Mouse (Mus musculus) MEL (cell line): ENCODE measurements around the gene Mex3a. TPM values are rescaled to one million over a fixed set of nuclear protein-coding genes. Genes with fewer than 3 reads are reported as not detected.

ENCODE experiments used
- DNase-seq: peaks from one replicate; pipeline ENCODE4 v3.0.0; 2011; ENCODE audit warnings: low read depth, low spot score
- H3K27ac ChIP-seq: 2 replicates; pipeline ENCODE4 v1.5.1; 2012; ENCODE audit warnings: low read depth, mild to moderate bottlenecking, control low read depth, low read length, moderate library complexity; ENCODE audit not compliant: control insufficient read depth
- H3K27me3 ChIP-seq, 2 experiments: fragments of 150-350 bp in 1 of 2; sonication (generic) in 1 of 2; 2 replicates each; pipeline ENCODE4 v1.6.1; 2012; ENCODE audit warnings: low read length in 2 of 2, mild to moderate bottlenecking in 2 of 2, improper control_type of control experiment in 1 of 2, moderate library complexity in 1 of 2; ENCODE audit not compliant: insufficient read depth in 2 of 2, control insufficient read depth in 1 of 2
- H3K36me3 ChIP-seq, 2 experiments: 2 replicates each; pipeline ENCODE4 v1.6.1; 2012 to 2014; ENCODE audit warnings: low read length in 2 of 2, improper control_type of control experiment in 1 of 2, inconsistent platforms in 1 of 2, mild to moderate bottlenecking in 1 of 2; ENCODE audit not compliant: insufficient read depth in 2 of 2, control insufficient read depth in 1 of 2
- H3K4me1 ChIP-seq, 2 experiments: fragments of 150-350 bp in 1 of 2; sonication (generic) in 1 of 2; 2 replicates each; pipeline ENCODE4 v1.6.1; 2012; ENCODE audit warnings: low read length in 2 of 2, improper control_type of control experiment in 1 of 2, mild to moderate bottlenecking in 1 of 2; ENCODE audit not compliant: insufficient read depth in 2 of 2, control insufficient read depth in 1 of 2
- H3K4me3 ChIP-seq, 2 experiments: fragments of 150-350 bp in 1 of 2; sonication (generic) in 1 of 2; 2 replicates each; pipeline ENCODE4 v1.5.1; 2012; ENCODE audit warnings: low read depth in 2 of 2, low read length in 2 of 2, mild to moderate bottlenecking in 2 of 2, moderate library complexity in 2 of 2, control low read depth in 1 of 2, improper control_type of control experiment in 1 of 2; ENCODE audit not compliant: control insufficient read depth in 1 of 2, insufficient read depth in 1 of 2
- H3K79me2 ChIP-seq: 2 replicates; pipeline ENCODE4 v1.6.1; 2012; ENCODE audit warnings: mild to moderate bottlenecking, low read length, moderate library complexity; ENCODE audit not compliant: control insufficient read depth, poor library complexity, insufficient read depth
- H3K9ac ChIP-seq: 2 replicates; pipeline ENCODE4 v1.6.1; 2012; ENCODE audit warnings: low read depth, mild to moderate bottlenecking, control low read depth, low read length, moderate library complexity; ENCODE audit not compliant: control insufficient read depth, poor library complexity, severe bottlenecking
- H3K9me3 ChIP-seq: fragments of 150-350 bp; sonication (generic); replicated peaks from 2 replicates; pipeline ENCODE4 v1.6.1; 2012; ENCODE audit warnings: mild to moderate bottlenecking, low read length, improper control_type of control experiment, moderate library complexity; ENCODE audit not compliant: insufficient read depth
- CHD1 ChIP-seq: IDR thresholded peaks from 2 replicates; pipeline ENCODE4 v1.6.1; 2012; ENCODE audit warnings: low read depth, mild to moderate bottlenecking, inconsistent platforms, low read length, improper control_type of control experiment
- ETS1 ChIP-seq: IDR thresholded peaks from 2 replicates; pipeline ENCODE4 v1.6.1; 2012; ENCODE audit warnings: low read depth, mild to moderate bottlenecking, inconsistent platforms, low read length, improper control_type of control experiment, moderate library complexity
- GABPA ChIP-seq: IDR thresholded peaks from 2 replicates; pipeline ENCODE4 v1.6.1; 2012; ENCODE audit warnings: low read depth, mild to moderate bottlenecking, inconsistent platforms, low read length, improper control_type of control experiment, moderate library complexity
- GATA1 ChIP-seq: IDR thresholded peaks from 2 replicates; pipeline ENCODE4 v1.6.1; 2011; ENCODE audit warnings: low read depth, low read length, improper control_type of control experiment
- HCFC1 ChIP-seq: IDR thresholded peaks from 2 replicates; pipeline ENCODE4 v1.6.1; 2012; ENCODE audit warnings: low read depth, mild to moderate bottlenecking, inconsistent platforms, low read length, improper control_type of control experiment, moderate library complexity
- JUND ChIP-seq: IDR thresholded peaks from 2 replicates; pipeline ENCODE4 v1.6.1; 2011; ENCODE audit warnings: low read depth, mild to moderate bottlenecking, improper control_type of control experiment, low read length
- MAZ ChIP-seq: IDR thresholded peaks from 2 replicates; pipeline ENCODE4 v1.6.1; 2012; ENCODE audit warnings: low read depth, mild to moderate bottlenecking, inconsistent platforms, low read length, improper control_type of control experiment
- MEF2A ChIP-seq: IDR thresholded peaks from 2 replicates; pipeline ENCODE4 v1.6.1; 2014; ENCODE audit warnings: low read depth, mild to moderate bottlenecking, inconsistent platforms, low read length, improper control_type of control experiment; ENCODE audit not compliant: poor library complexity, insufficient replicate concordance, severe bottlenecking; ENCODE audit errors: extremely low read depth
- MXI1 ChIP-seq: IDR thresholded peaks from 2 replicates; pipeline ENCODE4 v1.6.1; 2011; ENCODE audit warnings: mild to moderate bottlenecking, low read depth, low read length, improper control_type of control experiment
- MYB ChIP-seq: IDR thresholded peaks from 2 replicates; pipeline ENCODE4 v1.6.1; 2011; ENCODE audit warnings: mild to moderate bottlenecking, low read depth, low read length, improper control_type of control experiment
- MYC ChIP-seq: IDR thresholded peaks from 2 replicates; pipeline ENCODE4 v1.6.1; 2011; ENCODE audit warnings: low read depth, mild to moderate bottlenecking, low read length, improper control_type of control experiment, moderate library complexity
- POLR2A ChIP-seq, 2 experiments: IDR thresholded peaks; 2 replicates each; pipeline ENCODE4 v1.6.1; 2011 to 2012; ENCODE audit warnings: low read length in 2 of 2, mild to moderate bottlenecking in 2 of 2, control low read depth in 1 of 2, improper control_type of control experiment in 1 of 2, low read depth in 1 of 2, moderate library complexity in 1 of 2; ENCODE audit not compliant: control insufficient read depth in 1 of 2, insufficient read depth in 1 of 2, poor library complexity in 1 of 2
- POLR2AphosphoS5 ChIP-seq: IDR thresholded peaks from 2 replicates; pipeline ENCODE4 v1.6.1; 2012; ENCODE audit warnings: low read depth, borderline replicate concordance, mild to moderate bottlenecking, inconsistent platforms, low read length, moderate library complexity, mixed read lengths
- RAD21 ChIP-seq: IDR thresholded peaks from 2 replicates; pipeline ENCODE4 v1.6.1; 2011; ENCODE audit warnings: mild to moderate bottlenecking, low read depth, low read length, improper control_type of control experiment
- RCOR1 ChIP-seq: IDR thresholded peaks from 2 replicates; pipeline ENCODE4 v1.6.1; 2012; ENCODE audit warnings: low read depth, mild to moderate bottlenecking, inconsistent platforms, low read length, improper control_type of control experiment
- SIN3A ChIP-seq: IDR thresholded peaks from 2 replicates; pipeline ENCODE4 v1.6.1; 2012; ENCODE audit warnings: low read length, improper control_type of control experiment, inconsistent platforms
- SMC3 ChIP-seq: IDR thresholded peaks from 2 replicates; pipeline ENCODE4 v1.6.1; 2011; ENCODE audit warnings: low read depth, low read length, improper control_type of control experiment
- UBTF ChIP-seq: IDR thresholded peaks from 2 replicates; pipeline ENCODE4 v1.6.1; 2012; ENCODE audit warnings: low read depth, mild to moderate bottlenecking, inconsistent platforms, low read length, improper control_type of control experiment, moderate library complexity, borderline replicate concordance; ENCODE audit not compliant: insufficient read depth
- polyA plus RNA-seq, 2 experiments: library from polyadenylated mRNA; stranded (reverse) in 1 of 2; unstranded in 1 of 2; fragments of >175 nt in 1 of 2; fragments of >200 nt in 1 of 2; gene quantifications; 2 replicates each; pipeline versions ENCODE4 v1.2.1 to v1.2.4; 2012; ENCODE audit warnings: low replicate concordance in 2 of 2, low read depth in 1 of 2; ENCODE audit not compliant: insufficient read length in 2 of 2, insufficient read depth in 1 of 2, missing spikeins in 1 of 2
- total RNA-seq: library from RNA; depleted of rRNA; stranded (reverse); fragments of 300-350 nt; gene quantifications from 2 replicates; pipeline ENCODE4 v1.2.3, GENCODE M21; 2012

Mex3a gene
- total and polyA plus RNA-seq, 3 experiments: 5.5 to 10.1 TPM; not detected in 1

- DNase-seq: no peak
- Histone ChIP-seq H3K4me3 (no peak overlapping the region), H3K27ac (no peak overlapping the region), H3K79me2 (no peaks in the 10 kb centered on the region; the same call in 1 of the 2 replicates), H3K9ac (no peak overlapping the region), H3K36me3 (peaks cover 0 to 11% of the 10 kb centered on the region in 2 experiments; a peak in 1 of 4 replicates), H3K9me3 (no peaks in the 10 kb centered on the region), H3K27me3 (no peaks in the 10 kb centered on the region), H3K4me1 (peaks cover 2 to 7% of the 10 kb centered on the region in 2 experiments)
- TF ChIP-seq RCOR1: no peak
- TF ChIP-seq MXI1: no peak
- no peak for TF ChIP-seq MAZ
- no peak for TF ChIP-seq MEF2A
- TF ChIP-seq MYB: no peak
- no peak for TF ChIP-seq POLR2AphosphoS5
- TF ChIP-seq SIN3A: no peak
- TF ChIP-seq UBTF: no peak
- TF ChIP-seq RAD21: no peak
Measured at GRCm38 (mm10) chr3:88537146-88537545, 5.0 kb downstream of the Mex3a start.

GRCm38 (mm10) chr3:88538271-88539145, 6.3 kb downstream of the Mex3a start:
- Histone ChIP-seq H3K36me3 (peaks cover 0 to 8% of the 10 kb centered on the region in 2 experiments; a peak in 1 of 4 replicates), H3K9ac (no peak overlapping the region), H3K4me3 (no peak overlapping the region), H3K4me1 (peaks cover 0 to 2% of the 10 kb centered on the region in 2 experiments; a peak in 2 of 4 replicates), H3K27me3 (no peaks in the 10 kb centered on the region), H3K27ac (no peak overlapping the region), H3K79me2 (no peaks in the 10 kb centered on the region; the same call in 1 of the 2 replicates), H3K9me3 (no peaks in the 10 kb centered on the region)
- DNase-seq: no peak
- TF ChIP-seq HCFC1: no peak
- no peak for TF ChIP-seq SMC3
- no peak for TF ChIP-seq POLR2AphosphoS5
- TF ChIP-seq RAD21: no peak
- TF ChIP-seq MYC: no peak
- no peak for TF ChIP-seq JUND
- TF ChIP-seq RCOR1: no peak
- TF ChIP-seq POLR2A (IDR thresholded peaks at IDR 0.05; ENCODE audit: control insufficient read depth in 1 of 2, insufficient read depth in 1 of 2, low read depth in 1 of 2, low read length in 2 of 2, poor library complexity in 1 of 2): no peak
- TF ChIP-seq GATA1: no peak
- no peak for TF ChIP-seq GABPA
- no peak for TF ChIP-seq ETS1
- no peak for TF ChIP-seq MYB
- no peak for TF ChIP-seq CHD1
